Mouse (Mus musculus): ENCODE results near the gene Baat.
"Not testable (repeated sequence)": the region's sequence is repeated elsewhere in the genome, so short reads cannot be mapped to it uniquely, and the experiment has no call there.

GRCm38 (mm10) chr4:49485934-49486650 lies 20.3 kb downstream of the Baat start:
- TF ChIP-seq POLR2A (IDR thresholded peaks at IDR 0.05; ENCODE audit: low read depth, low read length); CTCF (conservative IDR thresholded peaks at IDR 0.05; ENCODE audit: insufficient read depth, insufficient read length, low read depth, low read length): not testable (repeated sequence)
